Mouse (Mus musculus): ENCODE measurements around the gene Pcdh15. TPM values are rescaled to one million over a fixed set of nuclear protein-coding genes. Genes with fewer than 3 reads are reported as not detected.

Gene Pcdh15
- polyA plus RNA-seq, 1 experiment from 2014 or later, result 2.6 TPM

DNA sequence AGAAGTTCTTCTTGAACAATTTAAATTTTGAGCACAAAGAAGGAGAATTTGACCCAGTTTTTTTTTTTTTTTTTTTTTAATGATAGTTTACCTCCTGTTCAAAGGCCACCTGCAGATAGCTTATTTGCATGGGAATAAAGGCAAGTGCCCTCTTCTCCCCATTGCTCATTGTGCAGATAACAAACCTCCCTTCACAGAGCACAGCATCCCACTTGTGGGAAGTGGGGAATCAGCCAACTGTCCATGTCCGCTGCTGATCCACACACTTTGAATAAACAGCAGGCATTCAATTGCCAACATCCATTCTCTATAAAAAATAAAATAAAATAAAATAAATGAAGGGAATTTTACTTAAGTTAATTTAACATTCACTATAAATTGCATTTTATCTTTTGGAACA lies 1015.0 kb downstream of the Pcdh15 start:
- no peaks in the 10 kb centered on the region for H3K4me1 ChIP-seq
- whole genome bisulfite sequencing, result 77% methylated on average over 1 of the region's 1 CpGs
- H3K36me3 ChIP-seq, result no peaks in the 10 kb centered on the region
- no peak overlapping the region for H3K4me2 ChIP-seq (replicated peaks)
- H3K9ac ChIP-seq, result no peak overlapping the region
- H3K27me3 ChIP-seq, result no peaks in the 10 kb centered on the region
- no peak overlapping the region for H3K27ac ChIP-seq
- H3K9me3 ChIP-seq, result no peaks in the 10 kb centered on the region
- ATAC-seq (ENCODE audit: low FRiP score, low read depth), result no peak
- no peak overlapping the region for H3K4me3 ChIP-seq

DNA sequence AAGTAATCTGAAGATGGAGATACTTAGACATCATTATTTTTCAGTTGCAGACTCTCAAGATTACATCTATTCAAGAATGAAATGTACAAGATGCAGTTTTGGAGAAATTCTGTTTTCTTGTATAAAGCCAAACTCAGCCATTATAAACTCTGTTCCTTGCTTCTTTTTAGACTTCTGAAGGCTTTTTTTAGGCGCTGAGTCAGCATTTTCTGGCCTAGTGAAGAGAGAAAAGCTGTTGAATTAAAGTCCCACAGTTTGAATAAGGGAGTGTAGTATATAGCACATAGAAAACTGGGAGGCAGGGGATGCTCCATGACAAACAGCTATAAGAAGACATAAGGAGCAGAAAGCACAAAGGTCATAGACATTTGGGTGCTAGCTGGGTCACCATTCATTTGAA lies 1017.7 kb downstream of the Pcdh15 start:
- Histone ChIP-seq H3K36me3 (no peaks in the 10 kb centered on the region), H3K9ac (no peak overlapping the region), H3K27ac (no peak overlapping the region), H3K4me1 (no peaks in the 10 kb centered on the region), H3K4me2 (replicated peaks) (no peak overlapping the region), H3K9me3 (no peaks in the 10 kb centered on the region), H3K4me3 (no peak overlapping the region), H3K27me3 (no peaks in the 10 kb centered on the region)
- no peak for ATAC-seq (ENCODE audit: low FRiP score, low read depth)
- WGBS, result 54% methylated on average over 1 of the region's 1 CpGs

DNA sequence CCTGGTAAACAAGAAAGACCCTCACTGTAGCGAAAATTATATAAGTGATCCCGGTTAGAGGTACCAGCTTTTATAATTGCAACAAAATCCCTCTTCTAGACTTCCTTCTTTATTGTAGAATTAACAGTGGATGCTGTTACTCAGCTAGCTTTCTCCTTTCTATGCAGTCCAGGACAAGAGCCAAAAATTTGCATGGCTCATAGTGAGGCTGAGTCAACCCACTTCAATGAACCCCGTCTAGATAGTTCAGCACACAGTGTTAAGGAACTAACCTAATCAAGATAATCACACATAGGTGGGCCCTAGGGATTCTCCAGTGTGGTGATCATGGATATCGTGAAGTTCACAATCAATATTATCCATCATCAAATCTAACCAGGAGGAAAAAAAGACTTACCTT lies 1024.3 kb downstream of the Pcdh15 start:
- no peaks in the 10 kb centered on the region for H3K9me3 ChIP-seq
- H3K4me3 ChIP-seq, result no peak overlapping the region

DNA sequence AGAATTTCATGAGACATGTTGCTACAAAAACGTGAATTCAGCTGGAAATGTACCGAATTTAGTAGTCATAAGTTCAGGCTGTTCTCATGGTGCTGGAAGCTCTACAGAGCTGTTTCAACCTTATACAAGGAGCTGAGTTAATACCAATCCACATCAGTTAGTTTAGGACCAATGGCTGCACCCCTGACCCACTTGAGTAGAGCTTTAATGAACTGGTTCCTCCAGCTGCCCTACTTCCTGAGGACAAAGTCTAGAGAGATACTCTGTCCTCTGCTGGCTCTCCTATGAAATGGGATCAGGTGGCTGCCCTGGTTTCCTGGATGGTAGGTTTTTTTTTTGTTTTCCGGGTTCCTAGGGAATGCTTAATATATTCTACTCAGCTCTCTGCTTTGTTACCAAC lies 1030.0 kb downstream of the Pcdh15 start:
- Histone ChIP-seq H3K27me3 (no peaks in the 10 kb centered on the region), H3K36me3 (no peaks in the 10 kb centered on the region), H3K27ac (no peak overlapping the region), H3K4me3 (no peak overlapping the region), H3K9ac (no peak overlapping the region), H3K9me3 (no peaks in the 10 kb centered on the region), H3K4me2 (replicated peaks) (no peak overlapping the region), H3K4me1 (no peaks in the 10 kb centered on the region)
- WGBS, result 82% methylated on average over 3 of the region's 3 CpGs
- no peak for ATAC-seq (ENCODE audit: low FRiP score, low read depth)

More for the DNA sequence above, 1024.3 kb downstream of the Pcdh15 start:
- Histone ChIP-seq H3K27ac (no peak overlapping the region), H3K4me2 (replicated peaks) (no peak overlapping the region), H3K36me3 (no peaks in the 10 kb centered on the region), H3K4me1 (no peaks in the 10 kb centered on the region), H3K27me3 (no peaks in the 10 kb centered on the region), H3K9ac (no peak overlapping the region)
- 89% methylated on average over 4 of the region's 4 CpGs for WGBS
- no peak for ATAC-seq (ENCODE audit: low FRiP score, low read depth)

GRCm38 (mm10) chr10:74129665-74130064 lies 1030.5 kb downstream of the Pcdh15 start:
- Histone ChIP-seq H3K27me3 (no peaks in the 10 kb centered on the region), H3K4me3 (no peak overlapping the region), H3K4me2 (replicated peaks) (no peak overlapping the region), H3K9ac (no peak overlapping the region), H3K4me1 (no peaks in the 10 kb centered on the region), H3K27ac (no peak overlapping the region), H3K9me3 (no peaks in the 10 kb centered on the region), H3K36me3 (no peaks in the 10 kb centered on the region)
- ATAC-seq (ENCODE audit: low FRiP score, low read depth), result no peak

GRCm38 (mm10) chr10:74130805-74131204 lies 1031.7 kb downstream of the Pcdh15 start:
- Histone ChIP-seq H3K9ac (no peak overlapping the region), H3K27ac (no peak overlapping the region), H3K4me2 (replicated peaks) (no peak overlapping the region), H3K9me3 (no peaks in the 10 kb centered on the region), H3K36me3 (no peaks in the 10 kb centered on the region), H3K27me3 (no peaks in the 10 kb centered on the region), H3K4me1 (no peaks in the 10 kb centered on the region), H3K4me3 (no peak overlapping the region)
- no peak for ATAC-seq (ENCODE audit: low FRiP score, low read depth)
- 83% methylated on average over 3 of the region's 3 CpGs for WGBS

DNA sequence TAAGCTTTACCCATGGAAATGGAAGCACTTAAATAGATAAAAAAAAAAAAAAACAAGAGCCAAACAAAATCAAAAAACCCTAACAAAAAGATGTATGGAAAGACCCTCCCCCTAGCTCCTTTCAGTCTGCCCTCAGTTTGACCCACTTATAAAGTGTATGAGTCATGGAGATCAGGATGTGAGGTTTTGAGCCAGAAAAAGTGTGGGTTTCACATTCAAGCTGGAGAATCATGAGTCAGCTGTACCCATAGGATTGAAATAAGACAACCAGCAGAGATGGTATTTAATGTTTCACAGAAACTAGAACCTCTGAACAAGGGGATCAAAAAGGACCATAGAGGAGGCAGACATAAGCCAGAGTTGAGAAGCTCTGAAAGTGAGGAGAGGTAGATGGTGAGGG lies 1048.8 kb downstream of the Pcdh15 start:
- no peaks in the 10 kb centered on the region for H3K9me3 ChIP-seq
- H3K4me3 ChIP-seq, result no peak overlapping the region
- no peak overlapping the region for H3K4me2 ChIP-seq (replicated peaks)
- no peak overlapping the region for H3K27ac ChIP-seq
- H3K27me3 ChIP-seq, result no peaks in the 10 kb centered on the region
- H3K36me3 ChIP-seq, result no peaks in the 10 kb centered on the region
- H3K9ac ChIP-seq, result no peak overlapping the region
- no peaks in the 10 kb centered on the region for H3K4me1 ChIP-seq
- ATAC-seq (ENCODE audit: low FRiP score, low read depth), result no peak

DNA sequence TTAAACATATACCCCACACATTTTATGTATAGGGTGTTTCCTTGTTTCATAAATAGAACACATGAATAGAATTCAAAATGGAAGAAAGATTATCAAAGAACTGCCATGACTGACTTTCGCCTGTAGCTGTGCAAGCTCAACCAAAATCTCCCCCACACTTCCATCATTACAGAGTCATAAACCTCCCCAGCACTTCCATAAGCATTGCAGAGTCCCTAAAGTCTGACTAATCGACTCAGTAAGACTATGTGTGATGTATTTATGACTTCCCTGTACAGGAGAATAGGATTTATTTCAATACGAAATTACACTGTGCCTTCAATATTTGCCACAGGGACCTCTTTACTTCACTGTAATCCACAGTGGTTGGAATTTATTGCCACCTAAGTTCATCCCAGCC lies 1082.8 kb downstream of the Pcdh15 start:
- peak; percentile 51; the same call in 1 of the 2 replicates for ATAC-seq (ENCODE audit: low FRiP score, low read depth)
- Histone ChIP-seq H3K9ac (no peak overlapping the region), H3K36me3 (no peaks in the 10 kb centered on the region), H3K4me2 (replicated peaks) (no peak overlapping the region), H3K27ac (no peak overlapping the region), H3K4me3 (no peak overlapping the region), H3K4me1 (no peaks in the 10 kb centered on the region), H3K9me3 (no peaks in the 10 kb centered on the region), H3K27me3 (no peaks in the 10 kb centered on the region)
- WGBS, result 44% methylated on average over 3 of the region's 3 CpGs

- no peak overlapping the region for H3K4me2 ChIP-seq (replicated peaks)
- H3K27ac ChIP-seq, result no peak overlapping the region
- ATAC-seq (ENCODE audit: low FRiP score, low read depth), result peak; percentile 19; the same call in 1 of the 2 replicates
- no peak overlapping the region for H3K9ac ChIP-seq
- H3K4me1 ChIP-seq, result no peaks in the 10 kb centered on the region
- H3K36me3 ChIP-seq, result no peaks in the 10 kb centered on the region
- no peaks in the 10 kb centered on the region for H3K9me3 ChIP-seq
- no peak overlapping the region for H3K4me3 ChIP-seq
- no peaks in the 10 kb centered on the region for H3K27me3 ChIP-seq
Observed at GRCm38 (mm10) chr10:74203650-74204049, 1104.5 kb downstream of the Pcdh15 start.

DNA sequence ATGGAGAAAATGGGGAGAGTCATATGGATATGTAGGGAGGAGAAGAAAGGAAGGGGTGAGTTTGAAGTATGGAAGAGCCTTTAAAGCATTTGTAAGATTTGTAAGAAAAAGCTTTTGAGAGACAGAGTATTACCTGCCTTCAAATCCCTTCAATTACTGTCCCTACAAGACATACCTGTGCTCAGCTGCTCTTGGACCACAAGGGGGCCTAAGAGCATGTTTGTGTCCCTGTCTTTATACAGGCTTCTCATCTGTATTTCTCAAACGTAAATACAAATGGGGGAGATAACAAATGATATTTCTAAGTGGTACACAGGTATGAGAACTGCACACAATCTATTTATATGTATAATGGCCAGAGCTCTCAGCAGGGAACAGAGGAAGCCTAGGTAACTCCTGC lies 1118.1 kb downstream of the Pcdh15 start:
- no peak overlapping the region for H3K9ac ChIP-seq
- no peak overlapping the region for H3K4me3 ChIP-seq
- no peaks in the 10 kb centered on the region for H3K36me3 ChIP-seq
- H3K4me2 ChIP-seq (replicated peaks), result no peak overlapping the region
- no peak for ATAC-seq (ENCODE audit: low FRiP score, low read depth)
- H3K27ac ChIP-seq, result no peak overlapping the region
- 52% methylated on average over 1 of the region's 1 CpGs for WGBS
- H3K4me1 ChIP-seq, result no peaks in the 10 kb centered on the region
- no peaks in the 10 kb centered on the region for H3K9me3 ChIP-seq
- H3K27me3 ChIP-seq, result no peaks in the 10 kb centered on the region

GRCm38 (mm10) chr10:74220439-74220838 lies 1121.3 kb downstream of the Pcdh15 start:
- no peak overlapping the region for H3K9ac ChIP-seq
- no peak for ATAC-seq (ENCODE audit: low FRiP score, low read depth)
- H3K4me3 ChIP-seq, result no peak overlapping the region
- no peak overlapping the region for H3K27ac ChIP-seq
- no peaks in the 10 kb centered on the region for H3K36me3 ChIP-seq
- H3K4me2 ChIP-seq (replicated peaks), result no peak overlapping the region
- no peaks in the 10 kb centered on the region for H3K4me1 ChIP-seq
- H3K27me3 ChIP-seq, result no peaks in the 10 kb centered on the region
- WGBS, result 74% methylated on average over 2 of the region's 2 CpGs
- no peaks in the 10 kb centered on the region for H3K9me3 ChIP-seq

GRCm38 (mm10) chr10:74257716-74258446 lies 1158.7 kb downstream of the Pcdh15 start:
- Histone ChIP-seq H3K9ac (no peak overlapping the region), H3K4me1 (no peaks in the 10 kb centered on the region), H3K9me3 (no peaks in the 10 kb centered on the region), H3K27ac (no peak overlapping the region), H3K27me3 (no peaks in the 10 kb centered on the region), H3K36me3 (no peaks in the 10 kb centered on the region), H3K4me2 (replicated peaks) (no peak overlapping the region), H3K4me3 (no peak overlapping the region)
- WGBS, result 80% methylated on average over 15 of the region's 15 CpGs
- ATAC-seq (ENCODE audit: low FRiP score, low read depth), result no peak

- H3K4me2 ChIP-seq (replicated peaks), result no peak overlapping the region
- H3K9ac ChIP-seq, result no peak overlapping the region
- H3K4me1 ChIP-seq, result no peaks in the 10 kb centered on the region
- H3K9me3 ChIP-seq, result no peaks in the 10 kb centered on the region
- H3K27ac ChIP-seq, result no peak overlapping the region
- H3K36me3 ChIP-seq, result no peaks in the 10 kb centered on the region
- H3K27me3 ChIP-seq, result no peaks in the 10 kb centered on the region
- ATAC-seq (ENCODE audit: low FRiP score, low read depth), result no peak
- H3K4me3 ChIP-seq, result no peak overlapping the region
Observed at GRCm38 (mm10) chr10:74258639-74259038, 1159.5 kb downstream of the Pcdh15 start.
